Mouse (Mus musculus): ENCODE measurements around the gene Zc3h6. TPM values are rescaled to one million over a fixed set of nuclear protein-coding genes. Genes with fewer than 3 reads are reported as not detected.

Gene Zc3h6
- polyA plus RNA-seq, 1 experiment from 2014 or later: 3.5 TPM

DNA sequence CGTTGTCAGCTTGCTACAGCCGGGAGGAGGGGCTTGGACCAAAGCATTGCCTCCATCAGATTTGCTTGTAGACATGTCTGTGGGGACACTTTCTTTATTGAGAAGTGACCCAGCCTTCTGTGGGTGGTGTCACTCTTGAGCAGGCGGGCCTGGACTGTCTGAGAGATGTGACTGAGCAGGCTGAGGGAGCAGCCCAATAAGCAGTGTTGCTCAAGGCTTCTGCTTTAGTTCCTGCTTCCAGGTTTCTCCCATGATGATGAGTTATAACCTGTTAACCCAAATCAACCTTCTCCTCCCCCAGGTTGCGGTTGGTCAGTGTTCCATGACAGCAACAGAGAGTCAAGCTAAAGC, 79.6 kb downstream of the Zc3h6 start:
- no peak overlapping the region for H3K9ac ChIP-seq (replicated peaks; ENCODE audit: low read depth)
- H3K4me3 ChIP-seq (ENCODE audit: low read depth, low read length): no peak overlapping the region
- TF ChIP-seq EP300 (IDR thresholded peaks at IDR 0.05) (no peak), CTCF (IDR thresholded peaks at IDR 0.05) (no peak)
- H3K27me3 ChIP-seq (replicated peaks; ENCODE audit: insufficient read depth, low read length): no peaks in the 10 kb centered on the region
- H3K9me3 ChIP-seq (ENCODE audit: low read length): no peaks in the 10 kb centered on the region
- WGBS: 78% methylated on average over 4 of the region's 4 CpGs
- no peak overlapping the region for H3K4me2 ChIP-seq (replicated peaks; ENCODE audit: low read depth, low read length)
- H3K36me3 ChIP-seq (ENCODE audit: insufficient read depth, low read length): no peaks in the 10 kb centered on the region
- H3K27ac ChIP-seq (ENCODE audit: low read length): no peak overlapping the region
- DNase-seq (ENCODE audit: low spot score) (no peak), ATAC-seq (peak; percentile 14; the same call in 1 of the 2 replicates)
- H3K4me1 ChIP-seq (ENCODE audit: insufficient read depth, low read depth, low read length): no peaks in the 10 kb centered on the region

GRCm38 (mm10) chr2:129047811-129048210, 80.6 kb downstream of the Zc3h6 start, which contains the start of gene Vinac1:
Gene Vinac1, minus strand, starts transcription at chr2:129048172.
- Histone ChIP-seq H3K27me3 (replicated peaks; ENCODE audit: insufficient read depth, low read length) (no peaks in the 10 kb centered on the region), H3K4me3 (ENCODE audit: low read depth, low read length) (no peak within 1 kb of the TSS), H3K9ac (replicated peaks; ENCODE audit: low read depth) (no peak within 1 kb of the TSS), H3K9me3 (ENCODE audit: low read length) (no peaks in the 10 kb centered on the region), H3K4me2 (replicated peaks; ENCODE audit: low read depth, low read length) (no peak within 1 kb of the TSS), H3K27ac (ENCODE audit: low read length) (no peak within 1 kb of the TSS), H3K36me3 (ENCODE audit: insufficient read depth, low read length) (no peaks in the 10 kb centered on the region), H3K4me1 (ENCODE audit: insufficient read depth, low read depth, low read length) (no peaks in the 10 kb centered on the region)
- ATAC-seq (no peak), DNase-seq (ENCODE audit: low spot score) (no peak)
- 84% methylated on average over 8 of the region's 8 CpGs for WGBS
- TF ChIP-seq CTCF (IDR thresholded peaks at IDR 0.05) (no peak), EP300 (IDR thresholded peaks at IDR 0.05) (no peak)

GRCm38 (mm10) chr2:129052451-129052983, 85.3 kb downstream of the Zc3h6 start:
- H3K9me3 ChIP-seq (ENCODE audit: low read length): no peaks in the 10 kb centered on the region
- 50% methylated on average over 4 of the region's 4 CpGs for WGBS
- TF ChIP-seq CTCF (IDR thresholded peaks at IDR 0.05) (no peak), EP300 (IDR thresholded peaks at IDR 0.05) (no peak)
- no peaks in the 10 kb centered on the region for H3K27me3 ChIP-seq (replicated peaks; ENCODE audit: insufficient read depth, low read length)
- no peak overlapping the region for H3K4me2 ChIP-seq (replicated peaks; ENCODE audit: low read depth, low read length)
- no peak overlapping the region for H3K27ac ChIP-seq (ENCODE audit: low read length)
- H3K4me1 ChIP-seq (ENCODE audit: insufficient read depth, low read depth, low read length): no peaks in the 10 kb centered on the region
- ATAC-seq: no peak
- no peak overlapping the region for H3K9ac ChIP-seq (replicated peaks; ENCODE audit: low read depth)
- H3K36me3 ChIP-seq (ENCODE audit: insufficient read depth, low read length): no peaks in the 10 kb centered on the region
- no peak overlapping the region for H3K4me3 ChIP-seq (ENCODE audit: low read depth, low read length)
- DNase-seq (ENCODE audit: low spot score): no peak

DNA sequence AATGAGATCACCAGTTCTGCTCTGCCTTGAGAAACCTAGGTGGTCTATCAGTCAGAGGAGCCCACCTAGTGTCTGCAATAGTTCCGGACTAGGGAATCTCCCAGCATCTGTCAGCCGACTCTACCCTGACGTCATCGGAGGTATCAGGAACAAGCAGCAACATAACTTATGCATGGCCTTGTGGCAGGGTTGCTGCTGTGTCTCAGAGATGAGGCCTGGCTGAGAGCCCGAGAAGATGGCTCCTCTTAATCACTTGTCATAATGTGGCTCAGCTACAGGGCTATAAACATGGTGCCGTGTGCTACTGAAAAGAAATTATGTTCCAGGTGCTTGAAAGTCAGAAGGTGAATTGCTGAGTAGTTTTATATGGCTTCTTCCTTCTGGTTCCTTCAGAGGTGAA, 88.5 kb downstream of the Zc3h6 start:
- Histone ChIP-seq H3K27me3 (replicated peaks; ENCODE audit: insufficient read depth, low read length) (no peaks in the 10 kb centered on the region), H3K27ac (ENCODE audit: low read length) (no peak overlapping the region), H3K4me1 (ENCODE audit: insufficient read depth, low read depth, low read length) (no peaks in the 10 kb centered on the region), H3K4me3 (ENCODE audit: low read depth, low read length) (no peak overlapping the region), H3K9me3 (ENCODE audit: low read length) (no peaks in the 10 kb centered on the region), H3K9ac (replicated peaks; ENCODE audit: low read depth) (no peak overlapping the region), H3K4me2 (replicated peaks; ENCODE audit: low read depth, low read length) (no peak overlapping the region), H3K36me3 (ENCODE audit: insufficient read depth, low read length) (no peaks in the 10 kb centered on the region)
- TF ChIP-seq CTCF (IDR thresholded peaks at IDR 0.05): no peak
- no peak for TF ChIP-seq EP300 (IDR thresholded peaks at IDR 0.05)
- 76% methylated on average over 6 of the region's 6 CpGs for WGBS
- ATAC-seq (no peak), DNase-seq (ENCODE audit: low spot score) (no peak)

GRCm38 (mm10) chr2:129056597-129056996, 89.4 kb downstream of the Zc3h6 start:
- 43% methylated on average over 9 of the region's 9 CpGs for WGBS
- no peak for ATAC-seq

DNA sequence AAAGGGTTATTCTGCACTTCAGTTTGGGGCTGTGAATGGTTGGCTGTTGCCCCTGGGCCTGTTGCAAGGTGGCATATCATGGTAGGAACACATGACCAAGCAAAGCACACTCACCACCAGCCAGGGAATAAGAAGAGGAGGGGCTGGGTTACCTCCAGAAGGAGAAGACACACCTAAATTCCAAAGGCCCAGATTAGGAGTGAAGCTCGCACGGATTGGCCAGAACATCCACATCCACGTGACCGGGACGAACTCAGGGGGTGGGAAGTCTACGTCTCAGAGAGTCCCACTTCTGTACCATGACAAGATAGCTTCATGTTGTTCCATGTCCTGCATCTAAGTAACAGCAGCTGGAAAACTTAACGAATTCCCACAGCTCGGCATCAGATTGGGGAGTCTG, 90.1 kb downstream of the Zc3h6 start:
- Histone ChIP-seq H3K9me3 (ENCODE audit: low read length) (no peaks in the 10 kb centered on the region), H3K27me3 (replicated peaks; ENCODE audit: insufficient read depth, low read length) (no peaks in the 10 kb centered on the region), H3K4me2 (replicated peaks; ENCODE audit: low read depth, low read length) (no peak overlapping the region), H3K9ac (replicated peaks; ENCODE audit: low read depth) (no peak overlapping the region), H3K4me1 (ENCODE audit: insufficient read depth, low read depth, low read length) (no peaks in the 10 kb centered on the region), H3K27ac (ENCODE audit: low read length) (no peak overlapping the region), H3K4me3 (ENCODE audit: low read depth, low read length) (no peak overlapping the region), H3K36me3 (ENCODE audit: insufficient read depth, low read length) (no peaks in the 10 kb centered on the region)
- TF ChIP-seq CTCF (IDR thresholded peaks at IDR 0.05): no peak
- ATAC-seq: no peak
- no peak for DNase-seq (ENCODE audit: low spot score)
- 94% methylated on average over 8 of the region's 8 CpGs for WGBS

More at GRCm38 (mm10) chr2:129056597-129056996, 89.4 kb downstream of the Zc3h6 start:
- Histone ChIP-seq H3K27me3 (replicated peaks; ENCODE audit: insufficient read depth, low read length) (no peaks in the 10 kb centered on the region), H3K4me3 (ENCODE audit: low read depth, low read length) (no peak overlapping the region), H3K4me1 (ENCODE audit: insufficient read depth, low read depth, low read length) (no peaks in the 10 kb centered on the region), H3K27ac (ENCODE audit: low read length) (no peak overlapping the region), H3K9ac (replicated peaks; ENCODE audit: low read depth) (no peak overlapping the region), H3K9me3 (ENCODE audit: low read length) (no peaks in the 10 kb centered on the region), H3K4me2 (replicated peaks; ENCODE audit: low read depth, low read length) (no peak overlapping the region), H3K36me3 (ENCODE audit: insufficient read depth, low read length) (no peaks in the 10 kb centered on the region)
- TF ChIP-seq EP300 (IDR thresholded peaks at IDR 0.05) (no peak), CTCF (IDR thresholded peaks at IDR 0.05) (peak; percentile 67)
- no peak for DNase-seq (ENCODE audit: low spot score)

DNA sequence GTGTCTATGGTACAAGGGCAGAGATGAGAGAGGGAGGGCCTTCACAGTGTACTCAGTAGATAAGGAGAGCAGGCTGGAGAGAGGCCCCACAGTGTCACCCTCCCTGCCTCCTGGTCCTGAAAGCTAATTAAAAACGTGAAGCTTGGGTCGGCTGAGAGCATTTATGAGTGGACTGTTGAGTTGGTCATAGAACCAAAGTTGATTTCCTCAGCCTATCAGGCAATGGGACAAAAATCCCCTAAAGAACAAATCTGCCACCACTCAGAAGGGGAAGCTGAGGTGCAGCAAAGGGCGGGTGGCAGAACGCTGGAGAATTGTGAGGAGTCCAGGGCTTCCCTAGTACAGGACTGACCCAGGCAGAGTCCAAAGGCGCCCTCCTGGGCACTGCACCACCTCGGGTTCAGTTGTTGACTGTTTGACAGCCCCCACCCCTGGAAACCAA, 90.7 kb downstream of the Zc3h6 start:
- Histone ChIP-seq H3K4me3 (ENCODE audit: low read depth, low read length) (no peak overlapping the region), H3K9ac (replicated peaks; ENCODE audit: low read depth) (no peak overlapping the region), H3K4me2 (replicated peaks; ENCODE audit: low read depth, low read length) (no peak overlapping the region), H3K36me3 (ENCODE audit: insufficient read depth, low read length) (no peaks in the 10 kb centered on the region), H3K9me3 (ENCODE audit: low read length) (no peaks in the 10 kb centered on the region), H3K27ac (ENCODE audit: low read length) (no peak overlapping the region), H3K27me3 (replicated peaks; ENCODE audit: insufficient read depth, low read length) (no peaks in the 10 kb centered on the region), H3K4me1 (ENCODE audit: insufficient read depth, low read depth, low read length) (no peaks in the 10 kb centered on the region)
- WGBS: 76% methylated on average over 6 of the region's 6 CpGs
- ATAC-seq (no peak), DNase-seq (ENCODE audit: low spot score) (no peak)
- TF ChIP-seq EP300 (IDR thresholded peaks at IDR 0.05) (no peak), CTCF (IDR thresholded peaks at IDR 0.05) (no peak)
